Mouse (Mus musculus): ENCODE data around the gene Crip1. TPM values are rescaled to one million over a fixed set of nuclear protein-coding genes. Genes with fewer than 3 reads are reported as not detected.
"Not testable (repeated sequence)": the region's sequence is repeated elsewhere in the genome, so short reads cannot be mapped to it uniquely, and the experiment has no call there.

Crip1 gene
- total and polyA plus RNA-seq, 3 experiments, result 31.5 to 897 (median 143) TPM

GRCm38 (mm10) chr12:113188349-113189055, 42.4 kb downstream of the Crip1 start:
- H3K27me3 ChIP-seq (ENCODE audit: insufficient read depth, low read length), result peaks cover 13% of the 10 kb centered on the region; the same call in 1 of the 2 replicates
- peak overlapping the region; percentile 22; the same call in 1 of the 2 replicates for H3K4me3 ChIP-seq (ENCODE audit: low read depth, low read length)
- ATAC-seq (ENCODE audit: extremely low read depth, insufficient number of reproducible peaks, low FRiP score, poor library complexity, severe bottlenecking) (no peak), DNase-seq (ENCODE audit: low spot score) (no peak)
- H3K9me3 ChIP-seq (replicated peaks), result peaks cover 38% of the 10 kb centered on the region
- H3K36me3 ChIP-seq (replicated peaks), result no peaks in the 10 kb centered on the region
- no peak for TF ChIP-seq GATA2 (IDR thresholded peaks at IDR 0.05; ENCODE audit: borderline replicate concordance, low read depth, low read length)
- TF ChIP-seq TAL1 (conservative IDR thresholded peaks at IDR 0.05; ENCODE audit: low read depth, low read length), result no peak
- no peak for TF ChIP-seq GATA1 (IDR thresholded peaks at IDR 0.05; ENCODE audit: borderline replicate concordance, low read length)
- TF ChIP-seq POLR2AphosphoS5 (IDR thresholded peaks at IDR 0.05; ENCODE audit: insufficient replicate concordance, low read depth, low read length), result no peak
- TF ChIP-seq CTCF (IDR thresholded peaks at IDR 0.05; ENCODE audit: low read depth, low read length), result no peak
- H3K4me1 ChIP-seq (ENCODE audit: insufficient read depth, low read depth, low read length), result no peaks in the 10 kb centered on the region

- DNase-seq (ENCODE audit: low spot score) (no peak), ATAC-seq (ENCODE audit: extremely low read depth, insufficient number of reproducible peaks, low FRiP score, poor library complexity, severe bottlenecking) (0 out of 2 replicates have a peak, but pooled peaks have one; percentile 8)
- peaks cover 8% of the 10 kb centered on the region; the same call in 1 of the 2 replicates for H3K27me3 ChIP-seq (ENCODE audit: insufficient read depth, low read length)
- no peaks in the 10 kb centered on the region for H3K36me3 ChIP-seq (replicated peaks)
- H3K4me3 ChIP-seq (ENCODE audit: low read depth, low read length), result no peak overlapping the region
- no peak for TF ChIP-seq CTCF (IDR thresholded peaks at IDR 0.05; ENCODE audit: low read depth, low read length)
- TF ChIP-seq GATA2 (IDR thresholded peaks at IDR 0.05; ENCODE audit: borderline replicate concordance, low read depth, low read length), result no peak
- no peak for TF ChIP-seq POLR2AphosphoS5 (IDR thresholded peaks at IDR 0.05; ENCODE audit: insufficient replicate concordance, low read depth, low read length)
- no peak for TF ChIP-seq TAL1 (conservative IDR thresholded peaks at IDR 0.05; ENCODE audit: low read depth, low read length)
- TF ChIP-seq GATA1 (IDR thresholded peaks at IDR 0.05; ENCODE audit: borderline replicate concordance, low read length), result no peak
- peaks cover 9% of the 10 kb centered on the region for H3K9me3 ChIP-seq (replicated peaks)
- H3K4me1 ChIP-seq (ENCODE audit: insufficient read depth, low read depth, low read length), result no peaks in the 10 kb centered on the region
Observed at GRCm38 (mm10) chr12:113193423-113193822, 47.3 kb downstream of the Crip1 start.

- H3K4me1 ChIP-seq (ENCODE audit: insufficient read depth, low read depth, low read length); H3K9me3 ChIP-seq (replicated peaks); H3K36me3 ChIP-seq (replicated peaks); ATAC-seq (ENCODE audit: extremely low read depth, insufficient number of reproducible peaks, low FRiP score, poor library complexity, severe bottlenecking); H3K4me3 ChIP-seq (ENCODE audit: low read depth, low read length); H3K27me3 ChIP-seq (ENCODE audit: insufficient read depth, low read length); DNase-seq (ENCODE audit: low spot score): not testable (repeated sequence)
Observed at GRCm38 (mm10) chr12:113199132-113199531, 53.0 kb downstream of the Crip1 start.

GRCm38 (mm10) chr12:113201301-113201700, 55.2 kb downstream of the Crip1 start:
- Histone ChIP-seq H3K4me3 (ENCODE audit: low read depth, low read length) (no peak overlapping the region), H3K36me3 (replicated peaks) (no peaks in the 10 kb centered on the region), H3K4me1 (ENCODE audit: insufficient read depth, low read depth, low read length) (no peaks in the 10 kb centered on the region), H3K9me3 (replicated peaks) (peaks cover 5% of the 10 kb centered on the region), H3K27me3 (ENCODE audit: insufficient read depth, low read length) (no peaks in the 10 kb centered on the region; the same call in 1 of the 2 replicates)
- ATAC-seq (ENCODE audit: extremely low read depth, insufficient number of reproducible peaks, low FRiP score, poor library complexity, severe bottlenecking), result no peak
- DNase-seq (ENCODE audit: low spot score), result no peak
- no peak for TF ChIP-seq POLR2AphosphoS5 (IDR thresholded peaks at IDR 0.05; ENCODE audit: insufficient replicate concordance, low read depth, low read length)
- no peak for TF ChIP-seq GATA2 (IDR thresholded peaks at IDR 0.05; ENCODE audit: borderline replicate concordance, low read depth, low read length)
- TF ChIP-seq CTCF (IDR thresholded peaks at IDR 0.05; ENCODE audit: low read depth, low read length), result no peak
- no peak for TF ChIP-seq TAL1 (conservative IDR thresholded peaks at IDR 0.05; ENCODE audit: low read depth, low read length)
- no peak for TF ChIP-seq GATA1 (IDR thresholded peaks at IDR 0.05; ENCODE audit: borderline replicate concordance, low read length)

- DNase-seq (ENCODE audit: low spot score) (no peak), ATAC-seq (ENCODE audit: extremely low read depth, insufficient number of reproducible peaks, low FRiP score, poor library complexity, severe bottlenecking) (peak; percentile 70)
- Histone ChIP-seq H3K4me1 (ENCODE audit: insufficient read depth, low read depth, low read length) (no peaks in the 10 kb centered on the region), H3K36me3 (replicated peaks) (no peaks in the 10 kb centered on the region), H3K9me3 (replicated peaks) (peaks cover 5% of the 10 kb centered on the region), H3K4me3 (ENCODE audit: low read depth, low read length) (no peak overlapping the region), H3K27me3 (ENCODE audit: insufficient read depth, low read length) (no peaks in the 10 kb centered on the region; the same call in 1 of the 2 replicates)
- no peak for TF ChIP-seq GATA2 (IDR thresholded peaks at IDR 0.05; ENCODE audit: borderline replicate concordance, low read depth, low read length)
- no peak for TF ChIP-seq GATA1 (IDR thresholded peaks at IDR 0.05; ENCODE audit: borderline replicate concordance, low read length)
- no peak for TF ChIP-seq CTCF (IDR thresholded peaks at IDR 0.05; ENCODE audit: low read depth, low read length)
- no peak for TF ChIP-seq POLR2AphosphoS5 (IDR thresholded peaks at IDR 0.05; ENCODE audit: insufficient replicate concordance, low read depth, low read length)
- TF ChIP-seq TAL1 (conservative IDR thresholded peaks at IDR 0.05; ENCODE audit: low read depth, low read length), result no peak
Observed at GRCm38 (mm10) chr12:113202008-113202407, 55.9 kb downstream of the Crip1 start.

Other genes starting within 250 kb of the Crip1 start
- 1.8 and 3.5 TPM in 2 replicates for gene Jag2, start 216.5 kb upstream of the Crip1 start, total RNA-seq (2014; fragmentation: Nextera tagmentation)
- gene Jag2, start 216.5 kb upstream of the Crip1 start, total RNA-seq (2017), result 0.44 and 1.4 TPM in 2 replicates
- gene Jag2, start 216.5 kb upstream of the Crip1 start, polyA plus RNA-seq (2012), result 0.60 and 0.62 TPM in 2 replicates
- 6.2 and 9.2 TPM in 2 replicates for gene Nudt14, start 204.2 kb upstream of the Crip1 start, total RNA-seq (2014; fragmentation: Nextera tagmentation)
- 22.2 and 28.1 TPM in 2 replicates for gene Nudt14, start 204.2 kb upstream of the Crip1 start, total RNA-seq (2017)
- gene Nudt14, start 204.2 kb upstream of the Crip1 start, polyA plus RNA-seq (2012), result 13.3 and 13.7 TPM in 2 replicates
- 9.0 and 15.9 TPM in 2 replicates for gene Btbd6, start 169.8 kb upstream of the Crip1 start, total RNA-seq (2014; fragmentation: Nextera tagmentation)
- 10.2 and 11.1 TPM in 2 replicates for gene Btbd6, start 169.8 kb upstream of the Crip1 start, total RNA-seq (2017)
- gene Btbd6, start 169.8 kb upstream of the Crip1 start, polyA plus RNA-seq (2012), result 68.3 and 101 TPM in 2 replicates
- gene Brf1, start 145.6 kb upstream of the Crip1 start, total RNA-seq (2014; fragmentation: Nextera tagmentation), result 63.4 and 95.9 TPM in 2 replicates
- gene Brf1, start 145.6 kb upstream of the Crip1 start, total RNA-seq (2017), result 76.4 and 77.1 TPM in 2 replicates
- gene Brf1, start 145.6 kb upstream of the Crip1 start, polyA plus RNA-seq (2012), result 44.0 and 46.8 TPM in 2 replicates
- gene Pacs2, start 131.8 kb upstream of the Crip1 start, total RNA-seq (2014; fragmentation: Nextera tagmentation), result 45.0 and 47.0 TPM in 2 replicates
- 17.0 and 18.3 TPM in 2 replicates for gene Pacs2, start 131.8 kb upstream of the Crip1 start, total RNA-seq (2017)
- 19.9 and 21.1 TPM in 2 replicates for gene Pacs2, start 131.8 kb upstream of the Crip1 start, polyA plus RNA-seq (2012)
- gene Tex22, start 71.8 kb upstream of the Crip1 start, total RNA-seq (2014; fragmentation: Nextera tagmentation), result not detected in 2 replicates
- 0.17 and 0.38 TPM in 2 replicates for gene Tex22, start 71.8 kb upstream of the Crip1 start, total RNA-seq (2017)
- gene Tex22, start 71.8 kb upstream of the Crip1 start, polyA plus RNA-seq (2012), result not detected in 2 replicates
- gene Mta1, start 48.0 kb upstream of the Crip1 start, total RNA-seq (2014; fragmentation: Nextera tagmentation), result 269 and 277 TPM in 2 replicates
- gene Mta1, start 48.0 kb upstream of the Crip1 start, total RNA-seq (2017), result 38.3 and 48.5 TPM in 2 replicates
- 489 and 507 TPM in 2 replicates for gene Mta1, start 48.0 kb upstream of the Crip1 start, polyA plus RNA-seq (2012)
- gene Crip2, start 6.1 kb upstream of the Crip1 start, total RNA-seq (2014; fragmentation: Nextera tagmentation), result 3.9 TPM in 1 of 2 replicates, not detected in the other
- gene Crip2, start 6.1 kb upstream of the Crip1 start, total RNA-seq (2017), result 1.3 and 1.8 TPM in 2 replicates
- gene Crip2, start 6.1 kb upstream of the Crip1 start, polyA plus RNA-seq (2012), result 9.5 and 9.6 TPM in 2 replicates
- 8.4 and 13.7 TPM in 2 replicates for gene Tedc1, start 10.1 kb downstream of the Crip1 start, total RNA-seq (2014; fragmentation: Nextera tagmentation)
- 9.3 and 13.0 TPM in 2 replicates for gene Tedc1, start 10.1 kb downstream of the Crip1 start, total RNA-seq (2017)
- gene Tedc1, start 10.1 kb downstream of the Crip1 start, polyA plus RNA-seq (2012), result 31.4 and 35.1 TPM in 2 replicates
- gene Tmem121, start 39.6 kb downstream of the Crip1 start, total RNA-seq (2014; fragmentation: Nextera tagmentation), result not detected in 2 replicates
- gene Tmem121, start 39.6 kb downstream of the Crip1 start, total RNA-seq (2017), result not detected in 2 replicates
- not detected in 2 replicates for gene Tmem121, start 39.6 kb downstream of the Crip1 start, polyA plus RNA-seq (2012)